Comparison of ENCODE assay signal across 25 mouse cellular contexts in genomic region chr13:103138298-103138697, GRCm38 (mm10).
"Had no signal": no experiment of that assay in that cellular context is flagged by ENCODE, and none has a peak within 500 bp of the region (broad histone marks: within the 10 kb centered on the region; RNA-seq: fewer than 3 reads in every experiment).

No protein-coding gene starts in this region.

- H3K4me1 ChIP-seq: limb, embryonic 10.5 days; limb, embryonic 13.5 days; liver, embryonic 12.5 days; liver, embryonic 15.5 days; lung, embryonic 15.5 days; megakaryocyte, embryonic 14.5 days; midbrain, embryonic 15.5 days; neural tube, embryonic 12.5 days had no signal

- DNase-seq: kidney, postnatal 25 days; layer of hippocampus, adult 9-11 months; liver; lung, adult 18-20 months; lung, postnatal 10 days; lung, postnatal 36 days; right cerebral cortex, adult 18-20 months; right cerebral cortex, postnatal 14 days; right cerebral cortex, postnatal 4 days; thymus, adult 2 months; thymus, postnatal 14 days; thymus, postnatal 4 days had no signal

- H3K27ac ChIP-seq: kidney, postnatal 0 days; layer of hippocampus, adult 2 months; limb, embryonic 10.5 days; limb, embryonic 13.5 days; liver, embryonic 12.5 days; liver, embryonic 15.5 days; lung, embryonic 15.5 days; midbrain, embryonic 10.5 days; midbrain, embryonic 15.5 days; neural tube, embryonic 12.5 days; neural tube, embryonic 15.5 days; stomach, postnatal 0 days had no signal

- H3K4me2 ChIP-seq: limb, embryonic 13.5 days; liver, embryonic 12.5 days; liver, embryonic 15.5 days; lung, embryonic 15.5 days; midbrain, embryonic 15.5 days; neural tube, embryonic 12.5 days; neural tube, embryonic 15.5 days had no signal

- H3K9me3 ChIP-seq: limb, embryonic 10.5 days; limb, embryonic 13.5 days; liver, embryonic 12.5 days; liver, embryonic 15.5 days; lung, embryonic 15.5 days; midbrain, embryonic 15.5 days; neural tube, embryonic 12.5 days; neural tube, embryonic 15.5 days had no signal

- H3K27me3 ChIP-seq: limb, embryonic 13.5 days; liver, embryonic 12.5 days; liver, embryonic 15.5 days; lung, embryonic 15.5 days; megakaryocyte, embryonic 14.5 days; midbrain, embryonic 15.5 days; neural tube, embryonic 12.5 days; neural tube, embryonic 15.5 days had no signal

- ATAC-seq: liver, embryonic 12.5 days; midbrain, embryonic 15.5 days had no signal

- H3K4me3 ChIP-seq: layer of hippocampus, adult 2 months; limb, embryonic 10.5 days; limb, embryonic 13.5 days; liver, embryonic 12.5 days; liver, embryonic 15.5 days; lung, embryonic 15.5 days; megakaryocyte, embryonic 14.5 days; midbrain, embryonic 10.5 days; midbrain, embryonic 15.5 days; neural tube, embryonic 12.5 days; neural tube, embryonic 15.5 days had no signal

- H3K36me3 ChIP-seq: limb, embryonic 10.5 days; limb, embryonic 13.5 days; liver, embryonic 12.5 days; liver, embryonic 15.5 days; lung, embryonic 15.5 days; midbrain, embryonic 10.5 days; midbrain, embryonic 15.5 days; neural tube, embryonic 12.5 days; neural tube, embryonic 15.5 days had no signal

- H3K9ac ChIP-seq: limb, embryonic 13.5 days; liver, embryonic 12.5 days; liver, embryonic 15.5 days; lung, embryonic 15.5 days; midbrain, embryonic 15.5 days; neural tube, embryonic 12.5 days; neural tube, embryonic 15.5 days had no signal
